Mouse (Mus musculus) liver, adult (tissue): ENCODE measurements around the gene Ica1.

Source experiments
- GATA4 ChIP-seq: IDR thresholded peaks from 2 replicates; pipeline ENCODE4 v1.6.1; 2014; ENCODE audit warnings: mild to moderate bottlenecking, low read length; ENCODE audit not compliant: insufficient replicate concordance

The Ica1 gene

DNA sequence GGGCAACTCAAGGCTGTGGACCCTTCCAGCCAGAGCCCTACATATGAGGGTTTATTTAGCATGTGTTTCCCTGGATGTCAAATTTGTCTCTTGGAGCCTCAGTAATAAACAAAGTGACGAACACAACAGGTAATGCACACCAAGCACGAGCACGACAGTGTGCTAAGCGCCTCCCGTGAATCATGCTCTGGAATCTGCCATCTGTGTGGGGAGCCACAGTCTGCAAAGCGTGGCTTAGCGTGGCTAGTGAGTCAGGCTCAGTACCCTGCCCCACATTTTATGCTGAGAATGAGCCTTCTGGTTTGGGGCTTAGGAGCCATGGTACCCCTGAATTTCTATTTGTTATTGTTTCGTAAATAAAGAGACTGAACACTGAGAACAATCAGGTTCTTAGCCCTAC, 50.5 kb downstream of the Ica1 start:
- TF ChIP-seq GATA4 = no peak

DNA sequence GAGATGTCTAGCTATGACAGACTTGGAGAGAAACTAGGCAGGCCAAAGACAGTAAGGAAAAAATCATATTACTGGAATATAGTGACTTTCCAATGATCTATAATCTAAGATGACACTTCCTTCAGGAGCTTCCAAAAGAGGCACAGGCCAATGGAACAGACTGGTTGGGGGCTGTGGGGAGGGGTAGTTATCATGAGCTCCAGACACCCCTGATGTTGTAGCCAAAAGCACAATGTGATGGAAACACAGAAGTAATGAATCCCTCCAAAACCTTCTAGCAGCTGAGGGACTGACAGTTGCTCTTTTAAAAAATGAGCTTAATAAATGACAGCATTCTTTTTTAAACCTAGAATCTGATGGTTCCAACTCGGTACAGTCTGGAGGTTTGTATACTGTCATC, 52.7 kb downstream of the Ica1 start:
- no peak for TF ChIP-seq GATA4

DNA sequence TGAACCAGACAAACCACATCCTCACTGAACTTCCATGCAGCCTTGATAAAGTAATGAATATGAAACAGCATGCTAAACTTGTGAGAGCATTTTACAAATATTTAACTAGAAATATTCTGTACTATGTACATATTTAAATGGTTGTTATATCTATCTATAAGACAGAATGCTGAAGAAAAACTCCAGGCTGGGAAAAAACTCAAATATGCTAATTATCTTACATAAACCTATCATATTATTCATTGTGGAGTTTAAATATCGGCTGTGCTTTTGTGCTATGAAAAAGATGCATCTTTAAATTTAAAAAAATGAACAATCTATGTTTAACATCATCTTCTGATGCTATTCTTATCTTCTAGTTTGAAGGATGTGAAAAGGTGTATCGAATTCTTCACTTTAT, 58.6 kb downstream of the Ica1 start:
- TF ChIP-seq GATA4 = no peak

DNA sequence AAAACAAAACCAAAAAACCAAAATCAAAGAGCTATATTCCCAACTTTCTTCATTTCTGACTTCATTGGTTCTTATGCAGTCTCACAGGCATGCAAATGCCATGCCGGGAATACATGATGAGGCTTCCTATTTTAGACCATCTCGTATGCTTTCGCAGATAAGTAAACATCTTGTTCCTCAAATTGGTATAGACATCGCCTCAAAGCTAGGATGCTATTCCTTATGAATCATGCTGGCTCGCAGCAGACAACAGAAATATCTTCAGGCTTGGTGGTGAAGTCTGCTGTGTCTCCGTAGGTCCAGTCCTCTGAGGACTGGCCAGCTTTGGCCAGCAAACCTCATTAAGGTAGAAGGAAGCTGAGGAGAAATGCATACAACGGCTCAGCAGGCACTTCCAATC, 60.3 kb downstream of the Ica1 start:
- no peak for TF ChIP-seq GATA4

DNA sequence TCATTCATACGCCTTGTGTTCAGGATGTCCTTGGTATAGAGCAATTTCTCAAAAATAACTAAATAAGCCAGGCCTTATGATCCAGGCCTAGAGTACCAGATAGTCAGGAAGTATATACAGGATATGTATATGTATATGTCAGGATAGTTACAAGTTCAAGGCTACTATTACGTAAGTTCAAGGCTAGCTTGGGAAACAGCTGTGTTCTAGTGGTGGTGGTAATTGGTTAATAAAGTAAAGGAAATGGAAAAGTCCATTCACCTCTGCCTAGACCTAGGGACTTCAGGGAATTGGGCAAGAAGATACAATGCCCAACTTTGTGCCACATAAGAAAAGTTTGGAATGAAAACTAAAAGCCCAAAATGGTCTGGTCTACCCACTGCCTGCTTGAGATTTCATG, 61.7 kb downstream of the Ica1 start:
- TF ChIP-seq GATA4 = no peak

DNA sequence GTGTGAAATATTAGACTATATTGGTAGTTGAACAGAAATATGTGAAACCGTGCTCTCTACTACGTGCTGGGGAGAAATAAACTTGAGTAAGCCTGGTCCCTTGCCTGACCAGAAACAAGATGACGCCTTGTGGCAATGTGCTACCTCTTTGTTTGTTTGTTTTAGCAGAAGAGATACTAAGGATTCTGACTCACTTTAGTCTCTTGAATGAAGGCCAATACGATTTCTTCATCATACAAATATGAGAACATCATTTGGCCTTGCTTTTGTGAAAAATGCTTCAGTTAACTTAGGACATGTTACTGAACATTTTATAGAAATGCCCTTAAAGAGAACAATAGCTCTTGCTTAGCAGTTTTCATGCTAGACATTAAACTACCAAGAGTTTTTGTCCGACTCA, 67.0 kb downstream of the Ica1 start:
- no peak for TF ChIP-seq GATA4

DNA sequence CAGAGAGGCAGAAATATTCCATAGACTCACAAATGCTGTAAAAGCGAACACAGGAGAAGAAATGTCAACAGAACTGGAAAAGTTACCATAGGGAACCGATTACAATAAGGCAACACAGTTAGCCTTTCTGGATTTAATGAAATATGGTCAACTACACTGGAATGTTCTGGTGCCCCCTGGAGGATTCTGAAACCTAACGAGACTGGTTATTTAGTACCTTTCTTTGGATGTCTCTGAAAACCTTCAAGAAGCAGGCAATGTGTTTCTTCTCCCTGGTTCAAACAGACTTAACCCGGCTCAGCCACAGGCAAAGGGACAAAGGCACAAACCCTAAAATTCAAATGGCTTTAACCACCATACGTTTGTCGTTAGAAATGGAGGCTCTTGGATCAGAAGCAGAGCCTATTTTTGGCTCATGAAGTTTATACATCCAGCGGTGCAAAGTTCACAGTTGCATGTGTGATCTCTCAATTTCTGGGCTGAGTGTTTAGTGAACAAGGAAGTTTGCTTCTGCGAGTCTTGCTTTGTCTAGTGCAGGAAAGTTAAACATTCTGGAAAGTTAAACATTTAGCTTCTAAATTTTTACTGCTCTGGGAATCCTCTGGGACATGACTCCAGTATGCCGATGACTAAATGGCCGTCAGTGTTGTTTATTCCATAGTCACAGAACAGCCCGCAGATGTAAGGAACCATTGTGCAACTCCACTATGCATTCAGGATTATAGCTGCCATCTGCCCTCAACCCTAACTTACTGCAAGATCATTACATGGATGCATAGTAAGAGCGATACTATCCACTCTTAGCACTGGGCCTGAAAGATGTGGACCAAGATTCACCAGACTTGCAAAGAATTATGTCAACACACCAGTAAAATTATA, 83.4 kb downstream of the Ica1 start:
- TF ChIP-seq GATA4 = no peak

DNA sequence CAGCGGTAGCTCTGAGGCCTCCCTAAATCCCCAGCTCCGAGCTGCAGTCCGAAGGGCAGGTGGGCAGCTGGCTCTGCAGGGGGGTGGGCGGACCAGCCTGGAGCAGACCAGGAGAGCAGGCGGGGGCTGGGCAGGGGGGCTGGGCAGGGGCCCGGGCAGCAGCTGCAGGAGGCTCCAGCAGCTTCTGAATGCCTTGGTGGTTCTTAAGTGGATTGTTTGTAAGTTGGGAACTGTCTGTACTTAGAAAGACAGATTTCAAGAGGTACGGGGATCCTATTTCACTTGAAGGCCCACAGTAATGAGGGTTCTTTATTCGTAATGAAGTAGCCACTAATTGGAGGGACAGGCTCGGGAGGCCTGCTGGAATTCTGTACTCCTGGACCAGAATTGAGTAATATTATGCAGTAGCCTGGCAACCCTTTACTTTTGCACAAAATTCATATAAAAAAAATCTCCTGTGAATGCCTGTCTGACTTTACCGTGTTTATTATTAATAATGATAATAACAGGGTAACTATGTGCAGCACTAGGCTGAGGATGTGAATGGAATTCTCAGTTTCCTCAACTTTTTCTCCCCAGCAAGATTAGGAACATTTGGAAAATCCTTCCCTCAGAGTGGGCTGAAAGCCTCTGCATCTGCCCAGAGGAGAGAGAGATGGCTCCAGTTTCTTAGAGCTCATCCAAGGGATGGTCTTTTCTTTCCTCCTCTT, 84.2 kb downstream of the Ica1 start:
- no peak for TF ChIP-seq GATA4

DNA sequence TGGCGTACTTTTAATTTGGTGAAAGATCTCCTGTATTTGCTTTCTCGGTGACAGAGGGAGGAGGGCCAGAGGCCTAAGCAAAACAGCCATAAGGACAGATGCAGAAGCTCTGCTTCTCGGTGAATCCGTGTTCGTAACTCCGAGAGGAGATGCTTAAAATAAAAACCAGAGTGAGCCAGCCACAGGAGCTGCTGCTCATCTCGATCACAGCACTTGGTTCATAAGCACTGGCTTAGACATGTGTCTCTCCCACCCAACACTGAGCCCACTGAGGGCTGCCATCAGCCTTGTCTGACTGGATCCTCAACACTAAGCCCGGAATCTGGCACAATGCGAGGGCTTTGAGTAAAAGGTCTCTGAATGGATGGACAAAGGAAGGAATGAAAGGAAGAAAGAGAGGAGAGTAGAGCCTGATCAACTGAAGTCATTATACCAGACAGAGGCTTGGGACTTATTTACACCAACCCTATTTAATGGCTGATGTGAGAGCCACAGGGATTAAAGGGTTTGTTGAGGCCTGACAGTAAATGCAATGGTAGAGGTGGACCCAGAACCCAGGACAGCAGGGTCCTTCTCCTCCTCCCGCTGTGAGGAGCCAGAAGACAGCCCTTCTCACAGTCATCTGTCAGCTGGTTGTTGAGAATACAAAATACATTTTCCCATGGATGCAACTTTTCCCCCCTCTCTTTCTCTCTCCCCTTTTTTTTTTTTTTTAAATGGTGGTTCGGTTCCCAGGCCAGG, 85.0 kb downstream of the Ica1 start:
- no peak for TF ChIP-seq GATA4

DNA sequence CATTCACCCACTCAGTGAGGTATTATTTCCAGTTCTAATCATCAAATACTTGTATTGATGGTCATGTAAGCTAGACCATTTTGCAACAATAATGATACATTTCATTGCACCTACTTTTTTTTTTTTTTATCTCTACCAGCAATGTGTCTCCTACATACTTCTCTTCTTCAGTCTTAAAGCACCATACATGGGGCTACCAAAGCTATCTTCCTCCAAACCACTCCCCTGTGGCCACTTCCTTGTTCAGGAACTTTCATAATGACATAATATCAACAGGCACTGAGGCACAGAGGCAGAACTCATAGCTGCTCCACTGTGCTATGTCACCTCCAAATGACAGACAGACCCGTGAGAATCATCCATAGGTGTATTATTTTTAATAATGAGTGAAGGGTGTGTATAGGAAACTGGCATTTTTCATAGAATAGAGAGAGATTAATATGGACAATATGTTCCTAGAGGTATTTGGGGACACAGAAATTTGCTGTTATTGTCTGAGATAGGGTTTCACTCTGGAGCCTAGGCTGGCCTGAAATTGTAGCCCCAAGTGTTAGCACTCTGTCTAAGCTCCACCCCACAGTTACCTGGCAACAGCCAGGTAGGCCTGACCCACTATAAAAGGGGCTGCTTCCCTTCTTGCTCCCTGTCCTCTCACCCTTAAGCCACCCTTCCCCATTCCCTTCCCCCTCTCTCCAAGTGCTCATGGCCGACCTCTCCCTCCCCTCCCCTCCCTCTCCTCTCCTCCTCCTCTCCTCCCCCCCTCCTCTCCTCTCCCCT, 86.9 kb downstream of the Ica1 start:
- no peak for TF ChIP-seq GATA4

DNA sequence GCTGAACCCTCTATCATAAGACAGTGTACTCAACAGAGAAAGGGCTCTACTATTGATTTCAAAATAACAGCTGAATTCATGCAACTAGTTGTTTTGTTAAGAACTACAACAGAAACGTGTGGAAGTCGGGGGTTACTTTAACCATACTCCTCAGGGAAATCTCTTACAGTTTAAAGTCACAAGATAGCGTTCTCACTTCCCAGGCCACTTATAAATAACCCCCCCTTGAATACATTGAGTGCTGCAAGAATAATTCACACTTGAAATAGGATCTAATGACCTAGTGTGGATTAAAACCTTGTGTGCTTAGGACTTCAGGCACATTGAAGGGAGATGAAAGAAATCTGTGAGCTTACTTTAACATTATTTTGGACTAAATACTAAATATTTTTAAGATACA, 87.8 kb downstream of the Ica1 start:
- TF ChIP-seq GATA4 = no peak

DNA sequence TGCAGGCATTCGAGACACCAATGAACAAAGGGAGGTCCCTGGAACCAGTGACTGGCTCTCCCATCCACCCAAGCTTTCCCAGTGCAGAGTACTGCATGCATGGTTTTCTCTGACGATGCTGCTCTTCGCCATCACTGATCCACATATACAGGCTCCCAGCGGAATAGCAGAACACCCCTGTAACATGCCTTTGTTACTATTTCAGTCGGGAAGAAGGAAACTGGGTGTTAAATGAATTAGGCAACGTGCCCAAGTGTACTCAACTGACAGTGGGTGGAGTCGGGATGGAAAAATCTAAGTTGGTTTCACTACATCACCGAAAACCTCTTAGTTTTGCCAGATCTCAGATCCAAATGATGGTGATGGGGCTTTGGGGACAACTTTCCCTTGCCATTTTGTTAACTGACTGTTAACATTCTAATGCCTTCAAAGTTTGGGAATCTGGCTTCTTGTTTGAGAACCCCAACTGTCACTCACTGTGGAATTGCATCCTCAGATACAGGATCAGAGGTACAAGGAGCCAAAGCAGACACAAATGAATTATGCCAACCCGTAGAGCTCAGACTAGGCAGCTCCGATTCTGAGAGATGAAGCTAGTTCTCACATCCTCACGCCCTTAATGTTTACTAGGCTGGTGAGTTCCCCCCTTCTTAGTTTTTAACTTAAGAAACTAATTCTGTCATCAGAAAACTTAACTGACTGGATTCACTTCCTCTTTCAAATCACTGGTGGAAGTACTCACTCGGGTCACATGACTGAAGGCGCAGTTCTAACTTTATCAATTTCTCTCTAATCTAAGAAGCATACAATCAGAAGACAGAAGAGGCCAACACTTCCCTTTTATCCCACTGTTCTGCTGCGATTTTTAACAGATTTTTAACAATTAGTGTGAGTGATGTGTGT, 91.4 kb downstream of the Ica1 start:
- TF ChIP-seq GATA4 = no peak

DNA sequence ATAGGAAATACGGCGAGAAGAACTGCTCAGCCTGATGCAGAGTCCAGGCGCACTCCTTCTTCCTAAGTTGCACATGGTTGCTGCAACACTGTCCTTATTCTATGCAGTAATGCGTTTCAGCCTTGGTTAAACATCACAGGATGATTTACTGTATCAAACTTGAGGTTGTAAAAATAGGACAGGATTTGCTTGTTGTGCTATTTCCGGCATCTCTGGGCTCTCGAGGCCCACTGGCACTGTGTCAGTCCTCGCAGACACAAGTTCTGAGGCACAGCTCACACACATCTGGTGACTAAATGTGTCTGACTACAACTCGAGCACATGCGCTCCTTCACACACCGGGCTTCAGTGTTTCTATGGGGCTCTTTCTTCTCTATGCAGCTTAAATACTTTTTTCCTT, 94.9 kb downstream of the Ica1 start:
- TF ChIP-seq GATA4 = no peak

DNA sequence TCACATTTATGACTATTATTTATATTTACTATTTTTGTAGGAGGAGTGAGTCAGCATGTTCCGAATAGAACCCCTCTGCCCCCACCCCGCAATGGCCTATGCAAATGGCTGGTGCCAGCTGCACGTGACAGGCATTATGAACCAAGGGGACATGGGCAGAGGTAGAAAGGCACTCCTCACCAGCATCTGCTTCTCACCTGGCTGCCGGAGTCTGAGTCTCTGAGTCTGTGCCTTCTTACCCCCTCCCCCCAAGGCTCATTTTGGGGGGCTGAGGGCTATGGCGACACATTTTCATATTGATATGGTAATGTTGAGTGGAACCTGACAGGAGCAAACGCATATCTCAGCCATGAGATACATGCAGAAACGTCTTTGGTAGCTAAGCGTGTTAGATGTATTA, 97.4 kb downstream of the Ica1 start:
- TF ChIP-seq GATA4 = no peak
